Mouse (Mus musculus): ENCODE measurements around the gene Larp6. TPM values are rescaled to one million over a fixed set of nuclear protein-coding genes. Genes with fewer than 3 reads are reported as not detected.

Gene Larp6
- total RNA-seq, 1 experiment = 0.62 TPM

DNA sequence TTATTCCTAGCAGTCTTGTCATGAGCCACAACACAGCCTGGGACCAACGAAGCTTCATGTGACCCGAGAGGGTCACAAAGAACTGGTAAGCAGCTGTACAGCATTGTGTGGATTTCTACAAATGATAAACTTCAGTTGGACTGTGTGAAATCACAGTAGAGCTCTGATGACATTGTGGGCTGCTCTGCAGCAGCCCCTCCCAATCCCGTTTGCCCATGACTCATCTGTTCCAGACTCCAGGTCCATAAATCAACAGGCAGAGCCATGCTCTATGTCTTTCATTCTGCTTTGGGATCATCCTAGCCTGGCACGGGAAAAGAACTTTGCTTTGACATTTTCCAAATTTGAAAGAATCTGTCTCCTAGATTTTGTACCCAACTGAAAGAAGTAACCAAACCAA, 20.2 kb upstream of the Larp6 start:
- in situ Hi-C loops (cut with MboI; ENCODE audit: low sequenced_read_pairs in 2 of 2, unreplicated experiment in 2 of 2) = no loop called here
- TF ChIP-seq ZNF384 (IDR thresholded peaks at IDR 0.05; ENCODE audit: low read depth, low read length) = no peak
- TF ChIP-seq MAFK (IDR thresholded peaks at IDR 0.05; ENCODE audit: insufficient read depth, low read depth, low read length) = no peak
- TF ChIP-seq HCFC1 (IDR thresholded peaks at IDR 0.05; ENCODE audit: borderline replicate concordance, insufficient read depth, low read length) = no peak
- H3K4me3 ChIP-seq (ENCODE audit: insufficient read depth in 1 of 2, low read depth in 1 of 2, low read length in 2 of 2, poor library complexity in 1 of 2, severe bottlenecking in 1 of 2) = no peak overlapping the region
- H3K36me3 ChIP-seq (ENCODE audit: control insufficient read depth, insufficient read depth, low read length, poor library complexity, severe bottlenecking) = no peaks in the 10 kb centered on the region
- no peak for DNase-seq (ENCODE audit: low read depth, low spot score)
- H3K4me1 ChIP-seq (ENCODE audit: control insufficient read depth in 2 of 2, insufficient read depth in 2 of 2, low read length in 2 of 2, poor library complexity in 1 of 2) = no peaks in the 10 kb centered on the region
- H3K9ac ChIP-seq (ENCODE audit: insufficient read depth, low read depth, low read length, poor library complexity, severe bottlenecking) = no peak overlapping the region
- no peak overlapping the region for H3K27ac ChIP-seq (ENCODE audit: insufficient read depth, low read depth, low read length, poor library complexity, severe bottlenecking)
- H3K9me3 ChIP-seq (ENCODE audit: control insufficient read depth, insufficient read depth, low read depth, low read length) = no peaks in the 10 kb centered on the region

DNA sequence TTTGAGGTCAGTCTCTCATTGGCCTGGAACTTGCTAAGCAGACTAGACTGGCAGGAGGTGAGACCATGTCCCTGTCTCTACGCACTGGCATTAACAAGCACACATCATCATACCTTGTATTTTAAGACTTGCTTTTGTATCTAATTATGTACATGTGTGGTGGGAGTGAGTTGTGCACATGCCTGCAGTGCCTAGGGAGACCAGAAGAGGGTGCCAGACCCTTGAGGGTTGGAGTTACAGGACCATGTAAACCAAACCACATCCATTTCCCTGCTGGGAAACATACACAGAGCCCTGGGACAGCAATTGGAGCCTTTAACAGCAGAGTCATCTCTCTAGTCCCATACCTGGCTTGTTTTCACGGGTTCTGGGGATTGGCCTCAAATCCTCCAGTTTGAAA, 18.8 kb upstream of the Larp6 start:
- Histone ChIP-seq H3K9me3 (ENCODE audit: control insufficient read depth, insufficient read depth, low read depth, low read length) (no peaks in the 10 kb centered on the region), H3K27ac (ENCODE audit: insufficient read depth, low read depth, low read length, poor library complexity, severe bottlenecking) (no peak overlapping the region), H3K9ac (ENCODE audit: insufficient read depth, low read depth, low read length, poor library complexity, severe bottlenecking) (no peak overlapping the region), H3K36me3 (ENCODE audit: control insufficient read depth, insufficient read depth, low read length, poor library complexity, severe bottlenecking) (no peaks in the 10 kb centered on the region), H3K4me1 (ENCODE audit: control insufficient read depth in 2 of 2, insufficient read depth in 2 of 2, low read length in 2 of 2, poor library complexity in 1 of 2) (no peaks in the 10 kb centered on the region), H3K4me3 (ENCODE audit: insufficient read depth in 1 of 2, low read depth in 1 of 2, low read length in 2 of 2, poor library complexity in 1 of 2, severe bottlenecking in 1 of 2) (no peak overlapping the region)
- peak; percentile 50 for DNase-seq (ENCODE audit: low read depth, low spot score)
- TF ChIP-seq ZNF384 (IDR thresholded peaks at IDR 0.05; ENCODE audit: low read depth, low read length) = no peak
- TF ChIP-seq CHD2 (IDR thresholded peaks at IDR 0.05; ENCODE audit: low read depth, low read length) = no peak
- TF ChIP-seq HCFC1 (IDR thresholded peaks at IDR 0.05; ENCODE audit: borderline replicate concordance, insufficient read depth, low read length) = no peak
- TF ChIP-seq MAFK (IDR thresholded peaks at IDR 0.05; ENCODE audit: insufficient read depth, low read depth, low read length) = no peak
- TF ChIP-seq ZC3H11A (IDR thresholded peaks at IDR 0.05; ENCODE audit: borderline replicate concordance, low read depth, low read length) = peak; percentile 38; the same call in 1 of the 2 replicates
- in situ Hi-C loops (cut with MboI; ENCODE audit: low sequenced_read_pairs in 2 of 2, unreplicated experiment in 2 of 2) = no loop called here

DNA sequence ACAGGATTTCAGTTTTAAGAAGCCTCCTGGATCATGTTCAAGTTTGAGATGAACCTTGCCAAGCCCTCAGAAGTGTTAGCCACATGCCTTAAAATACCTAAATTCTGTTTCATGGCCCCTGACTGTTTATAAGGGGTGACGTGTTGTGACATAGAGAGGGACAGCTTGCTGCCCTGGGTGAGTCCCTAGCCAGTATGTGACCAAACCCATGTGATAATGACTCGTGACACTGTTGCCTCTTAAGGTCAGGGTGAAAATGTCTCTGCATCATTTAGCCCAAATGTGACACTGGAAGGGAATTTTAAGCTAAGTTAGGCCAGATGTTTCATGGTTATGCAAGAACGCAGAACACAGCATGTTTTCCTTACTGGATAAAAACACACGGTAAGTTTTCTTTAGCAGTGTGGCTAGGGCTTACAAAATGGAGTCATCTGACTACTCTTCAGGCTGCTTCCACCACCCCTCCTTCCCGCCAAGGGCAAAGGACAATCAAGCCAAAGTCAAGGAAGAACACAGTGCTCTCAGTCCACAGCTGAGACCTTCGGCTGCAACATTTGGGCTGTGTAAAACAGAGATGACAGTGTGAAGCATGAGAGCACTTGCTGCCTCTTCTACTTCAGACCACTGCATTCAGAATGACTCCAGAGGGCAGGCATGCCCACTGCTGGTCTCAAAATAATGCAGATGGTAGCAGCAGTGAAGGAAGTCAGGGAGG, 16.4 kb upstream of the Larp6 start:
- in situ Hi-C loops (cut with MboI; ENCODE audit: low sequenced_read_pairs in 2 of 2, unreplicated experiment in 2 of 2) = no loop called here
- H3K4me3 ChIP-seq (ENCODE audit: insufficient read depth in 1 of 2, low read depth in 1 of 2, low read length in 2 of 2, poor library complexity in 1 of 2, severe bottlenecking in 1 of 2) = no peak overlapping the region
- no peak for DNase-seq (ENCODE audit: low read depth, low spot score)
- no peak overlapping the region for H3K9ac ChIP-seq (ENCODE audit: insufficient read depth, low read depth, low read length, poor library complexity, severe bottlenecking)
- TF ChIP-seq HCFC1 (IDR thresholded peaks at IDR 0.05; ENCODE audit: borderline replicate concordance, insufficient read depth, low read length) (no peak), CHD2 (IDR thresholded peaks at IDR 0.05; ENCODE audit: low read depth, low read length) (no peak)
- no peaks in the 10 kb centered on the region for H3K36me3 ChIP-seq (ENCODE audit: control insufficient read depth, insufficient read depth, low read length, poor library complexity, severe bottlenecking)
- no peak overlapping the region for H3K27ac ChIP-seq (ENCODE audit: insufficient read depth, low read depth, low read length, poor library complexity, severe bottlenecking)
- H3K4me1 ChIP-seq (ENCODE audit: control insufficient read depth in 2 of 2, insufficient read depth in 2 of 2, low read length in 2 of 2, poor library complexity in 1 of 2) = no peaks in the 10 kb centered on the region
- H3K9me3 ChIP-seq (ENCODE audit: control insufficient read depth, insufficient read depth, low read depth, low read length) = no peaks in the 10 kb centered on the region

DNA sequence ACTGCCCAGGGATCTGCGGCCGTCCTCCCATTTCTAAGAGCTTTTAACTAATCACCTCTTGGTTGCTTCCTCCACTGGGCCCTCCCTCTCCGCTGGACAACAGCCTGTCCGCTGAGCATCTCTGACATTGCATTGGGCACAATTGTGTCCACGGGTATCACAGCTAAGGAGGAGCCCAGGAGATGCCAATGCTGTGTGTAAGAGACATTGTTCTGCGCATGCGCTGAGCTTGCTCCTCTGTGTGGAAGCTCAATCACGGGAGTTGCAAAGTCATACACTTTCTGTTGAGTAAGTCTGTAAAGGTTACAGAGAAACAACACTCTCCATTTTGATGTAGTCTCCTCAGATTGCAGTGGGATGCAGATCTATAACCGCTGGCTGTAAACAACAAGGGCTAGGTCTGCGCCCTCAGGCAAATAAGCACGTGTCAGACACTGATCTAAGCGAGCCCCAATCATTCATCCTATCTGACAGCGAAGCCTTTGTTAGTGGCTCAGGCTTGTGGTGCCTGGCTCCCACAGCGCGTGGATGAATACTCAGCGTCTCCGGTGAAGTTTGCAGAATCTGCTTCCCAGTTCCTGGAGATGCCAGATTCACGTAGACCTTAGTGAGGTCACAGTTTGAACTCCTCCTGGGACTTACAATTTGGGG, 13.1 kb upstream of the Larp6 start:
- TF ChIP-seq ZNF384 (IDR thresholded peaks at IDR 0.05; ENCODE audit: low read depth, low read length) (no peak), CHD2 (IDR thresholded peaks at IDR 0.05; ENCODE audit: low read depth, low read length) (no peak), HCFC1 (IDR thresholded peaks at IDR 0.05; ENCODE audit: borderline replicate concordance, insufficient read depth, low read length) (no peak), MAFK (IDR thresholded peaks at IDR 0.05; ENCODE audit: insufficient read depth, low read depth, low read length) (no peak), ZC3H11A (IDR thresholded peaks at IDR 0.05; ENCODE audit: borderline replicate concordance, low read depth, low read length) (no peak)
- Histone ChIP-seq H3K4me3 (ENCODE audit: insufficient read depth in 1 of 2, low read depth in 1 of 2, low read length in 2 of 2, poor library complexity in 1 of 2, severe bottlenecking in 1 of 2) (no peak overlapping the region), H3K4me1 (ENCODE audit: control insufficient read depth in 2 of 2, insufficient read depth in 2 of 2, low read length in 2 of 2, poor library complexity in 1 of 2) (no peaks in the 10 kb centered on the region), H3K9ac (ENCODE audit: insufficient read depth, low read depth, low read length, poor library complexity, severe bottlenecking) (no peak overlapping the region), H3K27ac (ENCODE audit: insufficient read depth, low read depth, low read length, poor library complexity, severe bottlenecking) (no peak overlapping the region), H3K36me3 (ENCODE audit: control insufficient read depth, insufficient read depth, low read length, poor library complexity, severe bottlenecking) (no peaks in the 10 kb centered on the region), H3K9me3 (ENCODE audit: control insufficient read depth, insufficient read depth, low read depth, low read length) (no peaks in the 10 kb centered on the region)
- DNase-seq (ENCODE audit: low read depth, low spot score) = no peak
- in situ Hi-C loops (cut with MboI; ENCODE audit: low sequenced_read_pairs in 2 of 2, unreplicated experiment in 2 of 2) = no loop called here

All from ES-E14 (cell line).